Mouse (Mus musculus): ENCODE data around the gene B4gat1.

- TF ChIP-seq ZC3H11A (IDR thresholded peaks at IDR 0.05; ENCODE audit: borderline replicate concordance, low read depth, low read length) (no peak), MAFK (IDR thresholded peaks at IDR 0.05; ENCODE audit: insufficient read depth, low read depth, low read length) (no peak)
Observed at GRCm38 (mm10) chr19:5038709-5039156, at the start of gene B4gat1, which contains the start of gene AC124502.3.

Data from ES-E14 (cell line).